Mouse (Mus musculus): Measurements from ENCODE around the gene Marveld1.
A peak's percentile ranks its signal among the peaks of the same experiment; 100 is the strongest.

Marveld1 gene

GRCm38 (mm10) chr19:42170025-42170969 is 23.1 kb downstream of the Marveld1 start:
- DNase-seq: peak; percentile 97

DNA sequence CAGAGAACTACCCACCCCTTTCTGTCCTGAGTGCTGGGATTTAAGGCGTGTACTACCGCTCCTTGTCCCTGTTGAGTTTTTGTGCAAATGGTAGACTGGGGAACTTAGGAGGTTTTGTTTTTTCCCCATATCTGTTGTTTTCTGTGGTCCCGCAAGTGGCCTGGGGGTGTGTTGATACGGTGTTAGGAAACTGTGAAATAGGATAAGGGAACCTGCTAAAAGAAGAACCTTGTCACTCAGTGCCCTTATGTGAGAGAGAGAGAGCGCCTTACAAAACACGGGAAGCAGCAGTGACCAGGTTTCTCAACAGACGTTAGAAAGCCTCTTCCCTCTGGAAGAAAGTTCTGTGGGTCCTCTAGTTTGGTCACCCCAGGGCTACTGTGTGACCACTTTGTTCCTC is 29.6 kb downstream of the Marveld1 start:
- no peak for DNase-seq

DNA sequence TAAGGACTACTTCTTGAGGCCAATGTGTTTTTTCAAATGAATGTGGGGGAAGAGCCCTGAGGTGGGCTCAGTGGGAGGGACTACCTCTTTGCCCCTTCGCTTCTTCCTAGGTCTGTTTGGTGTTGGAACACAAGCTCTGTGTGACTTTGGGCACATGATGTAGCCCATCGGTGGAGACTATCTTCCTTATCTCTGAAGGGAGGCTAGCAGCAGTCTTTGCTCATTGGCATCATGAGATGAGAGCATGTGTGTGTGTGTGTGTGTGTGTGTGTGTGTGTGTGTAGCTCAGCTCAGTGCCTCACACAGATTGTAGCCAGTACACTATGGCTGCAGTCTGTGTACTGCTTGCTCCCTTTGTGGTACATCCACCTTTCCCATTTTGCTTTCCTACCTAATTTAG is 30.3 kb downstream of the Marveld1 start:
- DNase-seq: no peak

DNA sequence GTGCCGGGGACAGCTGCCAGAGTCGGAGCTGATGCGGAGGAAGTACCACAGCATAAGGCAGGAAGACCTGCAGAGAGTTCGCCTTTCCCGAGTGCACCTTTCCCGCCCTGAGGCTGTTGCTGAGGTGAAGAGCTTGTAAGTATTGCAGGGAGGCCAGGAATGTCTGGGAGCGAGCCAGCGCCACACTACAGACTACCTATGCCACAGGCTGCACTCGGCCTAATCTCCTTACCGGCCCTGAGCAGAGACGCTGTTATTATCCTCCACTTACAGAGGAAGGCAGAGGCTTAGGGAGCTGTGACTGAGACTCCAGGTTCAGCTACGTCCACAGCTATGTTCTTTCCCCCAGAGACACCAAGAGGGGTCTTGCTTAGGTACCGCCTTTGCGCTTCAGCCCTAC is 32.2 kb downstream of the Marveld1 start:
- no peak for DNase-seq

DNA sequence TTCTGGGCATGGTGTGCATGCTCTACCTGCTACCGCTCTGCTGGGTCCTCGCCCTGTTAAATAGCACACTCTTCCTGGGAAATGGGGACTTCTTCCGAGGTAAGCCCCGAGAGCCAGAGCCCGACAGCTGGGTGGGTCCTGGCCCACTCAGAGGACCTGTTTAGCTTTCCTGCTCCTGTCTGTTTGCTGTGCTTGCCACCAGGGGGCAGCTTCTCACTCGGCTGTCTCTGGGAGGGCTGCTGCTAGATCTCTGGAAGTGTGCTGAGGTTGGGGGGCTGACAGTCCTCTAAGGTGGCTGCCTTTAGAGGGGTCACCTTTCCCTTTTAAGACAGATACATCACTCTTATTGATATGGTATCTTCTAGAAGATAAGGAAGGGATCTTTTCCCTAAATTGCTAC is 35.5 kb downstream of the Marveld1 start:
- DNase-seq: no peak

GRCm38 (mm10) chr19:42189735-42190134 is 42.5 kb downstream of the Marveld1 start:
- DNase-seq: no peak

DNA sequence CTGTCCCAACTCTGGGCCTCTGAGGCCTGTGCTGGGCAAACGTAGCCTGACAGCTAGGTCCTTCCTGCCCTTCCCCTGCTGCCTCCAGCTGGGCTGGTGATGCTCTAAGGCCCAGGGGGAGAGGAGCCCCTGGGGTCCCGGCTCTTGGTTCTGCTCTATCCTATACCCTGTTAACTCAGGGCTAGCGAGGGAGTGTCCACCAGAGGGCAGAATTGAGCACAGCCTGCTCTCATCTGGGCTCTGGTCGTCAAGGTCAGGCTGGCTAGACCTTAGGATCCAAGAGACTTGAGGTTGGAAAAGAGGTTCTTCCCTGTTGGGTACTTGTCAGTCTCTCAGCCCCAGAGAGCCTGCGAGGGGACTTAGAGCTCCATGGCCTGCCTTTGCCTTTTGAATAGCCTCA is 43.3 kb downstream of the Marveld1 start:
- peak; percentile 58 for DNase-seq

GRCm38 (mm10) chr19:42193311-42193710 is 46.1 kb downstream of the Marveld1 start:
- DNase-seq: no peak

- DNase-seq: peak; percentile 62
These were observed 49.2 kb downstream of the Marveld1 start for GRCm38 (mm10) chr19:42196378-42196777.

DNA sequence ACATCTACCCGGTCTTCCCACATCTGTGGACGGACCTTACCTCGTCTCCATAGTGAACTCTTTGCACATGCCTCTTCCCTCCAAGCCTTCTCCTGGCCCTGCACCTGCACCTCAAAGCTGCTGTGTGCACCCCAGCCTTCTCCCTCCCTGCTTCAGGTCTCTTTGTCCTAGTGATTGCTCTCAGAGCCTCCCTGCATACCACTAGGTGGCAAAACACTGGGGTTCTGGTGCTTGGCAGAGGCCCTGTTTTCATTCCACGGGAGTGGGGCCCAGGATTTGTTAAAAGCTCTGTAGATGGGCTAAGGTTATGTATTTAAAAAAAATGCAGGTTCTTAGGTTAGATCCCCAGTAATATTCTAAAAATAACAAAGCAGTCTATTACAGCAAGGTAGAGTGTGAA is 49.9 kb downstream of the Marveld1 start:
- DNase-seq: no peak

DNA sequence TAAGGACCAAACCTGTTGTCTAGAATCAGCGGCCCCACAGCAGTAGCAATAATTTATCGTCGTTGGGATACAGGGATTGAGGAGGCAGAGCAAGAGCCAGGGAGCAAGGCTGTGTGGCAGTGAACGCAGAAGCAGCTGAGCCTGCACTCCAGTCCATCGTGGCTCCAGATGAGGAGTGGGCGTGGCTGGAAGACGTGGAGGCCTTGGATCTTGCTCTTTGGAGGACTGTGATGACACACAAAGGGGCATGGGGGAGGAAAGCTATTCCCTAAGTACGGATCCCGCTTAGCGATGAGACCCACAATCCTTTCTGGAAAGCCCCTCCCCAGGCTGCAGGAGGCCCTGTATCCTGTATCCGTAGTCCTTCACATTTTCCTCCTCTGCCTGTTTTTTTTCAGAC is 50.8 kb downstream of the Marveld1 start:
- DNase-seq: no peak

All from cerebellum, adult 11-12 months (tissue).